Mouse (Mus musculus) megakaryocyte progenitor cell, adult 5-6 weeks (primary cell): Measurements from ENCODE around the gene Dgat2. TPM values are rescaled to one million over a fixed set of nuclear protein-coding genes. Genes with fewer than 3 reads are reported as not detected.
A peak's percentile ranks its signal among the peaks of the same experiment; 100 is the strongest.

Experiments used
- ATAC-seq: replicated peaks from 2 replicates; pipeline ENCODE4 v1.8.0; 2016; ENCODE audit warnings: mild to moderate bottlenecking, moderate TSS enrichment, inconsistent platforms; ENCODE audit not compliant: poor library complexity
- total RNA-seq, 2 experiments: library from RNA; stranded (forward) in 1 of 2; stranded (reverse) in 1 of 2; fragments of 157-497, 149-512 nt in 1 of 2; fragments of 200-1000 nt in 1 of 2; gene quantifications; 2 replicates each; pipeline versions ENCODE4 v1.2.3 to v1.2.4; 2015 to 2017

Gene Dgat2
- 11.4 and 12.2 TPM in 2 replicates for total RNA-seq (2015)
- 8.5 and 12.2 TPM in 2 replicates for total RNA-seq (2017)

DNA sequence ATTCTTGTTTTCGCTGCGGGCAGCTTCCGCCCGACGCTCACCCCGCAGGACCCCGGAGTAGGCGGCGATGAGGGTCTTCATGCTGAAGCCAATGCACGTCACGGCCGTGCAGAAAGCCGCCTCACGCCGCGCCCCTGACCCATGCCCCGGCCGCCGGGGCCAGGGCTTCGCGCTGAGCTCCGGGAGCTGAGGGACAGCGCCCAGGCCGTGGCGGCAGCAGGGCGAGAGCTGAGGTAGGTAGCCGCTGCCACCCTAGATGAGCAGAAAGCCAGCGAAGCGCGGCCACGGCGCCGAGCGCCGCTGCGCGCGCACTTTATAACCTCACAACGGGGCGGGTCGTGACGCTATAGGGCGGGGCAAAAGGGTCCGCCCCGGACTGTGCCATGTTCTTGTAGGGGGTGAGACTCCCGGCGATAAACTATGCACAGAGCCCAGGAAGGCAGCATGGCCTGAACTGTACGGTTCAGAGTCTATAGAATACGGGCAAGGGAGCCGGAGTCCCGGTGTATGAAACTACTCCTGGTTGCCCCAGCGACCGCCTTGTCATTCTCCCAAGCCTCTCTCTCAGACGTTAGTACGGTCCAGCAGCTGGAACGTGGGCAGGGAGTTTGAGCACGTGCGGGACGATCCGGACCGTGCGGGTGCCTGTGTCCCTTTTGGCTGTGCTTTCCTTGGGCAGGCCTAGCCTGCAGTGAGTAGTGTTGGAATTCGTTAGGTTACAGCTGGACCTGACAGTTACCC is at the start of gene Dgat2:
TSS of gene Dgat2 (minus strand) at position 288 of the 741 bp plus-strand sequence.
- ATAC-seq, result peak; percentile 80

- ATAC-seq, result no peak
Measured at GRCm38 (mm10) chr7:99230061-99230747, 47.7 kb upstream of the Dgat2 start.

GRCm38 (mm10) chr7:99229411-99229810 is 46.9 kb upstream of the Dgat2 start:
- peak; percentile 84 for ATAC-seq

DNA sequence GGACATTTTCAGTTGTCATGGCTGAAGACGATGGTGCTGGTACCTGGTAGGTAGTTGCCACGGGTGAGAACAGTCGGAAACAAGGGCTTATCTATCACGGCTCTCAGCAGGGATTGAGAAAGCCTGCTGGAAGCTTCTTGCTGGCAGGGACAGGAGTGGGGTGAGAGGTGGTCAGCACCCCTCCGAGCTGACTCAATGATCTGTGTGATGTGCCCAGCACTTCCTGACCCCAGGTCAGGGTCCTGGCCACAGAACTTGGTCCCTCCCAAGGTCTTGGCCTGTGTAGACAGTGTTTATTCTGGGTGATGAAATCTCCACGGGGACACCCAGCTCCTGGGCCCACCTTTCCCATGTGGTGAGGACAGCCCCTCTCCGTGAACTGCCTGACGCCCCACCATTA is 46.3 kb upstream of the Dgat2 start:
- no peak for ATAC-seq

GRCm38 (mm10) chr7:99227267-99227666 is 44.7 kb upstream of the Dgat2 start:
- ATAC-seq, result no peak

GRCm38 (mm10) chr7:99226662-99227061 is 44.1 kb upstream of the Dgat2 start:
- ATAC-seq, result no peak

GRCm38 (mm10) chr7:99225421-99225820 is 42.9 kb upstream of the Dgat2 start:
- ATAC-seq, result no peak

DNA sequence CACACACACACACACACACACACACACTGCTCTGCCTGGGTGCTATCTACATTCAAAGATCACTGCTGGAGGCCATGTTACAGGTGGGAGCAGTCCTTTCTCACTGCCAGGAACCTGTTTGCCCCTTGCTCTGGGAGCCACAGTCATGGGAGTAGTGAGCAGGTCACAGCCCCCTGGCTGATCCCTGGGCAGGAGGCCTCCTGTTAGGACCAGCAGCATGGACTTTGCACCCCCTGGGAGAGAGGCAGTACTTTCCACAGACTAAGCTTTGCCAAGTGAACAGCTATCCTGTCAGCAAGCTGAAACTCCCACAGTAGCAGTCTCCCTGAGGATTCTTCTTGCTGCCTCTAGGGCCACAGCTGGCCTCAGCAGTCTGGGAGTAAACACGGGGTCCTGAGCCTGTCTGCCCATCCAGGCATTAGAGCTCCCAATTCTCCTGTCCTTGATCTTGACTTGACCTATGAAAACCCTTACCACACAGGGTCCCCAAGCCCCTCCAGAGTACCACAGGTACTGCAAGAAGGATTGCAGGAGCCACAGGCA is 42.2 kb upstream of the Dgat2 start:
- no peak for ATAC-seq

DNA sequence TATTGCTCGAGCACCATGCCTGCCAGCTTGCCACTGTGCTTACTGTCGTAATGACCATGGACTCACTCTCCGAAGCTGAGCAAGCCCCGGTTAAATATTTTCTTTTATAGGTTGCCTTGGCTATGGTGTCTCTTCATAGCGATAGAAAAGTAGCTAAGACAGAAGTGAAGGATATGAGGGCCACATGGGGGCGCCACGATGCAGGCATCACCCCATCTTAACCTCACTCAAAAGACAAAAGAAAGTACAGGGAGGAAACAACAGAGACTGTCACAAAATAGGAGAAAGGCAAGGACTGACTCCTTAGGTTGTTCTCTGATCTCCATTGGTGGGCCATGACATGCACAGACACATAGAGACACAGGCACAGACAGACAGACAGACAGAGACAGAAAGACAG is 41.7 kb upstream of the Dgat2 start:
- no peak for ATAC-seq

DNA sequence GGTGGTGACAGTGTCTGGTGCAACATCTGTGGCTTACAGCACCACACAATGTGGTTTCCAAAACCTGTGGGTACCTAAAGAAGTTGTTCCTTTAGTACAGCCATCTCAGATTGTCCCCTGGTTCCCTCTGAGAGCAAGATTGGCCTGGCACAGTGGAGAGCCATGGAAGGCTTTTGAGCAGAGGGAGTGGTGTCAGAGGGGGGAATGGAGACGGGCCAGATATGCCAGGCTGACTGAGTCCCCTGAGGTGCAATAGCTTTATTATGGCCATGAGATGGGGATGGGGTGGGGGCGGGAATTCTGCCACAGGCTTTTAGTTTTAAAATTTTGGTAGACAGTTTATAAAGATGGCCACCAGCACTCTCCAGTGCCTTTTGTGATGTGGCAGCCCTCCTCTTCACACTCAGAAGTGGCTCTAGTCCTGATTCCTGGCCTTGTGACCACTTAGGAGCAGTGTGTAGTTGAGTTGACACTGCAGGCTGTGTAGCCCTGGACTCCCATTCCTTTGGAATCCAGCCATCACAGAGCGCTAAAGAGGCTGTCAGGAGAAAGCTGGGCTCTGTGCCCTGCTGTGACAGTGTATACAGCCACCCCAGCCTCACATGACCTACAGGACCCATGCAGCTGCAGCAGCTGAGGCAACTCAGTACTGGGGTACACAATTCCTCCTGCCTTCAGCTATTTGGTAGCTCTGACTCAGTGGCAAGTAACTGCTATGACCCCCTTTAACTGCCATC is 35.0 kb upstream of the Dgat2 start:
- ATAC-seq, result no peak

GRCm38 (mm10) chr7:99215347-99215855 is 32.9 kb upstream of the Dgat2 start:
- no peak for ATAC-seq

DNA sequence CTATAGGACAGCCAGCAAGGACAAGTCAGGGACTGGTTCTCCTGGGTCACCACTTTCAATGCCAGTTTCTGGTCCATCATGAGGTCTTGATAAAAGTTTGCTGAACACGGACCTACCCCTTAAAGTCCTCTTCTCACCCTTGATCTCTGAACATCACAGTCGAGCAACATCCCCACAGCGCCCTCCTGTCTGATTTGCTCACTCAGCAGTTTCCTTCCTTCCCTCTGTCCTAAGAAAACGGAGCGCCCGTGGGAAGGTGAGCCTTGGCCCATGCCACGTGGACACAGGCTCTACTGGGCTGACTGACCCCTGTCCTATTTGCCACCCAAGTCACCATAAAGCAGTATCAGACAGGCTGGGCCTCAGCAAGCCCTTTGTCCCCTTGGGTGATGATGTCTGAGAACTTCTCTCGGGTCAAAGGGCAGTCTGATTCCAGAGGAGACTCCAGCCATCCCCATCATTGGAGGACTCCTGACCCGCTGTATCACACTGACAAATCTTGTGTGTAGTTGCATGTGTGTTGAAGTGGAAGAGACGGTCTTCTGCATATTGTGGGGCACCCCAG is 32.2 kb upstream of the Dgat2 start:
- no peak for ATAC-seq

- no peak for ATAC-seq
Measured at GRCm38 (mm10) chr7:99213686-99214085, 31.2 kb upstream of the Dgat2 start.

DNA sequence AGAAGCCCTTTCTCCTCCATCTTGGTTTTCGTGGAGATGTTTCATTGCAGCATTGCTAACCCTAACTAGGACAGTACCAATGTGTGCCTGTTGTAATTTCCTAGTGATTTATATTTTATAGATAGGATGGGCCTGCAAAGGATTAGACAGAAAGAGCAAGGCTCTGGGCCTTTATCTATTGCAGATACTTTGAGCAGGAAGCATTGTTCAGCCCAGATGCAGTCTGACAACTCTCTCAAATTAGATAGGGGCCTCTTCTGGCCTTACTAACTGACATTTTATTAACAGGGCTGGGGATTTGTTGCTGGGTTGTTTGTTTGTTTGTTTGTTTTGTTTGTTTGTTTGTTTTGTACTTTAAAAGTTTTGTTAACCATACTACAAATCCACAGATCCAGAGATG is 30.5 kb upstream of the Dgat2 start:
- ATAC-seq, result no peak

GRCm38 (mm10) chr7:99208704-99209103 is 26.2 kb upstream of the Dgat2 start:
- no peak for ATAC-seq

DNA sequence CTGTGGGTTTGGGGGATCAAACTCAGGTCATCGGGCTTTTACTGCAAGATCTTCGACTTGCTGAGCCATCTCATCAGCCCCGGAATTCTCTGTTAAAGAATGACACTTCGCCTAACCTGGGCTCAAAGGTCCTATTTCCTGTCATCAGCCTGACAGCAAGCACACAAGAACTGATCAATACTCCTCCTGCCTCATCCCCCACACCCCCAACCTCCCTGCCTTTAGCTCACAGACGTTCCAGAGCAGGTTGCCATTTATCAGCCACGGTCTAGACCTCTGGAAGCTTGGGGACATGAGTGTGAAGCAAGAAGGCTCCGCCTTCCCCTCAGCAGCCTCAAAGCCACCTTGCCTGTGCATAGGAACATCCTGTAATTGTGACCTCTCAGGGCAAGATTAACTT is 23.8 kb upstream of the Dgat2 start:
- ATAC-seq, result no peak

DNA sequence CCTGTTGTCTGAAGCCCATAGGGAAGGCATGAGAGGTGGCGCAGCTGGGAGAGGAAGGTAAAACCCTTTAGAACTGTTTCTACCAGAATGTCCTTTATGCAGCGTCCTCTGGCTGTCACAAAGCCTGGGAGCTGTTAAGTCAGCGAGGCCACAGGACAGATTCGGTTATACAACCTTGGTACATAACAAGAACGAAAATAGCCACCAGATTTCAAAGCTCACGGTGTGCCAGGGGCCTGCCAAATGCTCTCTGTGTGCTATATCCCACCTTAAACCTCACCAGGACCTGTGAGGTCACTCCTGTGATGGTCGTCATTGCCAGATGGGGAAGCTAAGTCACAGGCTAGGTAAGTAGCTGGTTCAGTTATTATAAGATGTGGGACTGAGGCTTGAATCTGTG is 19.6 kb upstream of the Dgat2 start:
- ATAC-seq, result no peak

DNA sequence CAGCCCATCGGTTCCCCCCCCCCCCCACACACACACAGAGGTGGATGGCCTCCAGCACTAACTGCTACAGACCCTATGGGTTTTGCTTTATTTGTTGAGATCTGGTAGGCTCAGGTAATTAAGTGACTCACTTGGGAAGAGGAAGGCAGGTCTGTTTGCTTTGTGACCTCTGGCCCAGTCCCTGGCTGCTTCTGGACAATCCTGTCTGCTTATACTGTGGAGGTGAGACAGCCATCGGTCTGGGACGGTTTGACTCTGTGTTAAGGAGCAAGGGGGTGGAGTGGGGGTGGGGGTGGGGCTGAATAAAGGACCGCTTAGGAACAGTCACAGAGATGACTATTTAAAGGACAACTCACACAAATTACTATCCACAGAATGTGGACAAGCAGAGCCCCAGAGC is 17.8 kb upstream of the Dgat2 start:
- no peak for ATAC-seq

DNA sequence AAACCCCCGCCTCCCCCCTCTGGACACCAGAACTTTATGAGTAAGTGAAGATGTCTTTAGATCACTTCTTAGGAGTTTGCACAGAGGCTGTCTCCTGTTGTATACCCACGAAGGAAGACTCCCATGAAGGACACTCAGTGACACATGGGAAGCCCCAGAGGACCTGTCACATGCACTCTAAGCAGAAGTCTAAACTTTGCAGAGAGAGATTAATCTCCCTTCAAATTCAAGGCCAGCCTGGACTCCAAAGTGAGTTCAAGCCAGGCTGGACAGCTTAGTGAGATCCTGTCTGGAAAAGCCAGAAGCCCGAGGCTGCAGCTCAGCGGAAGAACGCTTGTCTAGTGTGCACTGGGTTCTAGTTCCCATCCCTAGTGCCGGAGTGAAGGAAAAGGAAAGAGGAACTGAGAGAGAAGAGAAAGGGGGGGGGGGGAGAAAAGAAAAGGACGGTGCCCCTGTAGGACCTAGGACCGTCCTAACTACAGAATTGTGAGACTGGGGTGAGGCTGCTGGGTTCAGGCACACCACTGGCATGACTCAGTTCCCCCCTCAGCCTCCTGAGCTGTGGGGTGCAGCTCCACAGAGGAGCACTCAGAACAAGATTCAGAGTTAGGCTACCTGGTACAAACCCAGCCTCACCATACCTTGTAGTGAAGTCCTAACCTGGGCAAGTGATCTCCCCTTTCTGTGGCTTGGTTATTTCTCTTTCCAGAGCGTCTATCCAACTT is 17.1 kb upstream of the Dgat2 start:
- peak; percentile 29 for ATAC-seq

DNA sequence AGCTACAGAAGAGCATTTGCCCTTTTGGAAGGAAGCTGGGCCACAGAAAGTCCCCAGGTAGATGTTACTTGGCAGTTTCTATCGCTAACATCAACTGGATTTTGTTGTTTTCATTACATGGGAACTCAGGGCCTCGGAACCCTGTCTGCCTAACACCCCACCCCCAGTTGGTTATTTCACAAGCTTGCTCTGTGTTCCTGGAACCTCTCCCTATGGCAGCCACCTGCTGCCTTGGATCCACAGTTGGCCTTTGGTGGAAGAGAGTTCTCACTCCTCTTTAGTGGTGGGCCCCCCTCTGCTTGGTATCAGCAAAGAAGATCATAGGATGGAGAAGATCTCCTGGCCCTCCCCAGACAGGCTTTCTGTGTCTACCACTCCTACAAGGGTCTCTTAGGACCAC is 16.3 kb upstream of the Dgat2 start:
- ATAC-seq, result no peak
